Mouse (Mus musculus): ENCODE results near the gene Zbtb16. TPM values are rescaled to one million over a fixed set of nuclear protein-coding genes. Genes with fewer than 3 reads are reported as not detected.

The Zbtb16 gene
- polyA plus RNA-seq, 1 experiment from 2014 or later = 0.57 TPM

- WGBS (ENCODE audit: insufficient replicate concordance) = 91% methylated on average over 2 of the region's 2 CpGs
Observed at GRCm38 (mm10) chr9:48650846-48651245, 185.2 kb downstream of the Zbtb16 start.

GRCm38 (mm10) chr9:48649851-48650685, 186.0 kb downstream of the Zbtb16 start:
- peaks cover 11% of the 10 kb centered on the region for H3K27me3 ChIP-seq (ENCODE audit: control insufficient read depth, insufficient read depth, low read length)
- WGBS (ENCODE audit: insufficient replicate concordance) = 45% methylated on average over 17 of the region's 17 CpGs
- no peak overlapping the region for H3K9ac ChIP-seq (ENCODE audit: low read depth, low read length)
- no peaks in the 10 kb centered on the region for H3K36me3 ChIP-seq (ENCODE audit: control insufficient read depth, insufficient read depth, low read length)
- H3K4me1 ChIP-seq (ENCODE audit: control insufficient read depth, insufficient read depth, low read length) = 0 out of 2 replicates have a peak, but pooled peaks cover 4% of the 10 kb centered on the region
- H3K27ac ChIP-seq (ENCODE audit: low read depth, low read length) = no peak overlapping the region
- no peaks in the 10 kb centered on the region for H3K9me3 ChIP-seq (replicated peaks; ENCODE audit: control insufficient read depth, low read length)
- peak overlapping the region; percentile 57 for H3K4me2 ChIP-seq
- no peak for ATAC-seq (replicated peaks; ENCODE audit: insufficient number of reproducible peaks, low FRiP score, low TSS enrichment)
- H3K4me3 ChIP-seq (ENCODE audit: low read depth, low read length) = no peak overlapping the region; the same call in 1 of the 2 replicates

More at GRCm38 (mm10) chr9:48650846-48651245, 185.2 kb downstream of the Zbtb16 start:
- H3K27ac ChIP-seq (ENCODE audit: low read depth, low read length) = no peak overlapping the region
- no peak overlapping the region for H3K4me3 ChIP-seq (ENCODE audit: low read depth, low read length)
- H3K36me3 ChIP-seq (ENCODE audit: control insufficient read depth, insufficient read depth, low read length) = no peaks in the 10 kb centered on the region
- no peak for ATAC-seq (replicated peaks; ENCODE audit: insufficient number of reproducible peaks, low FRiP score, low TSS enrichment)
- H3K4me2 ChIP-seq = no peak overlapping the region
- peaks cover 11% of the 10 kb centered on the region for H3K27me3 ChIP-seq (ENCODE audit: control insufficient read depth, insufficient read depth, low read length)
- peaks cover 4% of the 10 kb centered on the region; the same call in 1 of the 2 replicates for H3K4me1 ChIP-seq (ENCODE audit: control insufficient read depth, insufficient read depth, low read length)
- H3K9ac ChIP-seq (ENCODE audit: low read depth, low read length) = no peak overlapping the region
- no peaks in the 10 kb centered on the region for H3K9me3 ChIP-seq (replicated peaks; ENCODE audit: control insufficient read depth, low read length)

- Histone ChIP-seq H3K27me3 (ENCODE audit: control insufficient read depth, insufficient read depth, low read length) (peaks cover 11% of the 10 kb centered on the region), H3K9ac (ENCODE audit: low read depth, low read length) (no peak overlapping the region), H3K4me1 (ENCODE audit: control insufficient read depth, insufficient read depth, low read length) (0 out of 2 replicates have a peak, but pooled peaks cover 4% of the 10 kb centered on the region), H3K9me3 (replicated peaks; ENCODE audit: control insufficient read depth, low read length) (peaks cover 4% of the 10 kb centered on the region; the same call in 1 of the 2 replicates), H3K4me3 (ENCODE audit: low read depth, low read length) (peak overlapping the region; percentile 18), H3K4me2 (peak overlapping the region; percentile 57), H3K27ac (ENCODE audit: low read depth, low read length) (no peak overlapping the region), H3K36me3 (ENCODE audit: control insufficient read depth, insufficient read depth, low read length) (no peaks in the 10 kb centered on the region)
- peak; percentile 47; the same call in 1 of the 2 replicates for ATAC-seq (replicated peaks; ENCODE audit: insufficient number of reproducible peaks, low FRiP score, low TSS enrichment)
- 3% methylated on average over 21 of the region's 22 CpGs for WGBS (ENCODE audit: insufficient replicate concordance)
Observed at GRCm38 (mm10) chr9:48649098-48649766, 186.8 kb downstream of the Zbtb16 start.

- no peak for ATAC-seq (replicated peaks; ENCODE audit: insufficient number of reproducible peaks, low FRiP score, low TSS enrichment)
- Histone ChIP-seq H3K9me3 (replicated peaks; ENCODE audit: control insufficient read depth, low read length) (peaks cover 4% of the 10 kb centered on the region; the same call in 1 of the 2 replicates), H3K36me3 (ENCODE audit: control insufficient read depth, insufficient read depth, low read length) (no peaks in the 10 kb centered on the region), H3K4me1 (ENCODE audit: control insufficient read depth, insufficient read depth, low read length) (0 out of 2 replicates have a peak, but pooled peaks cover 4% of the 10 kb centered on the region), H3K4me2 (peak overlapping the region; percentile 57), H3K4me3 (ENCODE audit: low read depth, low read length) (no peak overlapping the region), H3K9ac (ENCODE audit: low read depth, low read length) (no peak overlapping the region), H3K27ac (ENCODE audit: low read depth, low read length) (no peak overlapping the region), H3K27me3 (ENCODE audit: control insufficient read depth, insufficient read depth, low read length) (peaks cover 11% of the 10 kb centered on the region)
- 50% methylated on average over 12 of the region's 12 CpGs for WGBS (ENCODE audit: insufficient replicate concordance)
Observed at GRCm38 (mm10) chr9:48648285-48649097, 187.5 kb downstream of the Zbtb16 start.

- Histone ChIP-seq H3K36me3 (ENCODE audit: control insufficient read depth, insufficient read depth, low read length) (no peaks in the 10 kb centered on the region), H3K27ac (ENCODE audit: low read depth, low read length) (no peak overlapping the region), H3K4me3 (ENCODE audit: low read depth, low read length) (no peak overlapping the region), H3K9me3 (replicated peaks; ENCODE audit: control insufficient read depth, low read length) (peaks cover 4% of the 10 kb centered on the region; the same call in 1 of the 2 replicates), H3K27me3 (ENCODE audit: control insufficient read depth, insufficient read depth, low read length) (peaks cover 11% of the 10 kb centered on the region), H3K4me2 (no peak overlapping the region), H3K9ac (ENCODE audit: low read depth, low read length) (no peak overlapping the region), H3K4me1 (ENCODE audit: control insufficient read depth, insufficient read depth, low read length) (0 out of 2 replicates have a peak, but pooled peaks cover 4% of the 10 kb centered on the region)
- no peak for ATAC-seq (replicated peaks; ENCODE audit: insufficient number of reproducible peaks, low FRiP score, low TSS enrichment)
- 36% methylated on average over 10 of the region's 10 CpGs for WGBS (ENCODE audit: insufficient replicate concordance)
Observed at GRCm38 (mm10) chr9:48647648-48648284, 188.3 kb downstream of the Zbtb16 start.

- Histone ChIP-seq H3K4me2 (no peak overlapping the region), H3K9me3 (replicated peaks; ENCODE audit: control insufficient read depth, low read length) (peaks cover 4% of the 10 kb centered on the region; the same call in 1 of the 2 replicates), H3K36me3 (ENCODE audit: control insufficient read depth, insufficient read depth, low read length) (no peaks in the 10 kb centered on the region), H3K27ac (ENCODE audit: low read depth, low read length) (no peak overlapping the region), H3K27me3 (ENCODE audit: control insufficient read depth, insufficient read depth, low read length) (peaks cover 11% of the 10 kb centered on the region), H3K9ac (ENCODE audit: low read depth, low read length) (no peak overlapping the region), H3K4me1 (ENCODE audit: control insufficient read depth, insufficient read depth, low read length) (0 out of 2 replicates have a peak, but pooled peaks cover 4% of the 10 kb centered on the region), H3K4me3 (ENCODE audit: low read depth, low read length) (no peak overlapping the region)
- WGBS (ENCODE audit: insufficient replicate concordance) = 56% methylated on average over 16 of the region's 16 CpGs
- ATAC-seq (replicated peaks; ENCODE audit: insufficient number of reproducible peaks, low FRiP score, low TSS enrichment) = no peak
Observed at GRCm38 (mm10) chr9:48646781-48647647, 189.0 kb downstream of the Zbtb16 start.

- Histone ChIP-seq H3K4me3 (ENCODE audit: low read depth, low read length) (no peak overlapping the region), H3K4me1 (ENCODE audit: control insufficient read depth, insufficient read depth, low read length) (0 out of 2 replicates have a peak, but pooled peaks cover 4% of the 10 kb centered on the region), H3K27ac (ENCODE audit: low read depth, low read length) (no peak overlapping the region), H3K4me2 (no peak overlapping the region), H3K9ac (ENCODE audit: low read depth, low read length) (no peak overlapping the region), H3K9me3 (replicated peaks; ENCODE audit: control insufficient read depth, low read length) (peaks cover 4% of the 10 kb centered on the region; the same call in 1 of the 2 replicates), H3K36me3 (ENCODE audit: control insufficient read depth, insufficient read depth, low read length) (no peaks in the 10 kb centered on the region), H3K27me3 (ENCODE audit: control insufficient read depth, insufficient read depth, low read length) (peaks cover 11% of the 10 kb centered on the region)
- ATAC-seq (replicated peaks; ENCODE audit: insufficient number of reproducible peaks, low FRiP score, low TSS enrichment) = no peak
- 23% methylated on average over 4 of the region's 4 CpGs for WGBS (ENCODE audit: insufficient replicate concordance)
Observed at GRCm38 (mm10) chr9:48646251-48646650, 189.8 kb downstream of the Zbtb16 start.

Measured in heart, embryonic 11.5 days (tissue).